Mouse (Mus musculus) heart, postnatal 0 days (tissue): ENCODE results near the gene Calhm1.

Experiments
- CTCF ChIP-seq: IDR thresholded peaks from 2 replicates; pipeline ENCODE4 v1.5.1; 2016; ENCODE audit warnings: antibody characterized with exemption, control low read depth, low read depth
- EP300 ChIP-seq: IDR thresholded peaks from 2 replicates; pipeline ENCODE4 v1.6.1; 2016; ENCODE audit warnings: antibody characterized with exemption, low read depth

GRCm38 (mm10) chr19:47188515-47189128 is 44.6 kb upstream of the Calhm1 start:
- TF ChIP-seq EP300: no peak
- TF ChIP-seq CTCF: no peak
